Mouse (Mus musculus): ENCODE measurements around the gene Ctf2.

Ctf2 gene

DNA sequence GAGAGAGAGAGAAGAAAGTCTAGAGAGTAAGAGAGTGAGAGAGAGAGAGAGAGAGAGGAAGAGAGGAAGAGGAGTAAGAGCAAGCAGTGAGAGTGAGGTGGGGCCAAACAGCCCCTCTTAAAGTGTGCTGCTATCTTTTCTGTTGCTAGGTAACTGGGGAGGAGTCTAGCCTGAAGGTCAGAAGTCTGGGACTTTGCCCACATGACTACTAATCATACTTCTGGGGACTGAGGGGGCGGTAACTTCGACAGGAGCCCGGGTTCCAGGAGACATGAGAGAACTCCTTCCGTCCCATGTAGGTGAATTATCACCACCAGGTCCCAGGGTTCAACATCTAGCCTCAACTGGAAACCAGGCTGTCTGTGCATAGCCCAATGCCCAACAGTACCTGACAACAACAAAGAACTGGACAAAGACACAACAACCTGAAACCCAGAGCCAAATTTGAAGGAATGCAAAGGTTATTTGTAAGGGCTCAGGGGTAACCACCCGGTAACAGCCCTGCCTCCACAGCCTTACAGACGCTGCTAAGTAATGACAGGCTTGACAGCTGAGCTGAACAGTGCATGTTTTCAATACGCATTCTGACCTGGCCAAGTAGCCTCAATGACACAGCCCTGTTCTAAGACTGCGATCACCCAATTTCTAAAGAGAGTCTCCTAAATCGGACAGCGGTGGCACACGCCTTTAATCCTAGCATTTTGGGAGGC lies 45.1 kb downstream of the Ctf2 start:
- DNase-seq (ENCODE audit: extremely low read depth, low read depth): no peak

DNA sequence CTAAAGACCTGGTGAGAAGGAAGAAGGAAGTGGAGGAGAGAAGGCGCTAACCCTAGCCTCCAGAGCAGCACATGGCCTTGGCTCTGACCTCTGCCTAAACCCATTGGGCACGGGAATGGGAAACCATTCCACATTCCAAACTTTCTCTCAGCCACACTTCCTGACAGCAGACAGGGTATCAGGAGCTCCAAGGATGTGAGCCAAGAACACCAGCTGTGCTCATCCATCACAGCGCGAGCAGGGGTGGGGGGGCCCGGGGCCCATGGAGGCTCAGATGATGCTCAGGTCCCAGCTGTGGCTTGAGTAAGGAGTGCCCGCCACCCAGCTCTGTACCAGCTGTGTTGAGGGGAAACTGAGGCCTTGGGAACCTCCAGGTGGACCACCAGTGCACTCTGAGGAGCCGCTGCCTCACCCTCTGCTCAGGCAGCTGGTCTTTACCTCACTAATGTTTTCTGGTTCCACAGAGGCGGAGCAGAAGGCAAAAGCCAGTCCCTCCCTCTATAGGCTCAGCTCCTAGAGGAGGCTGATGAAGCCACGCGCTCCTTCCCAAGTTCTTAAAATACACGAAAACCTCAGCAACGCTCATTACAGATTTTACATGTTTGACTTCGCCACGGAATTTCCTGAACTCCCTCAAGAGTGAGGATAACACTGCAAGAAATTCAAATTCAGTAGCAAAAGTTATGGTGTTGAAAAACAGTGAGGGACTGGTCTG lies 46.5 kb downstream of the Ctf2 start:
- no peak for DNase-seq (ENCODE audit: extremely low read depth, low read depth)

- DNase-seq (ENCODE audit: extremely low read depth, low read depth): no peak
These were observed 49.9 kb downstream of the Ctf2 start for GRCm38 (mm10) chr7:127681888-127682553.

GRCm38 (mm10) chr7:127680541-127680940 lies 51.4 kb downstream of the Ctf2 start:
- DNase-seq (ENCODE audit: extremely low read depth, low read depth): no peak

- DNase-seq (ENCODE audit: extremely low read depth, low read depth): no peak
These were observed 53.2 kb downstream of the Ctf2 start for GRCm38 (mm10) chr7:127678811-127679210.

DNA sequence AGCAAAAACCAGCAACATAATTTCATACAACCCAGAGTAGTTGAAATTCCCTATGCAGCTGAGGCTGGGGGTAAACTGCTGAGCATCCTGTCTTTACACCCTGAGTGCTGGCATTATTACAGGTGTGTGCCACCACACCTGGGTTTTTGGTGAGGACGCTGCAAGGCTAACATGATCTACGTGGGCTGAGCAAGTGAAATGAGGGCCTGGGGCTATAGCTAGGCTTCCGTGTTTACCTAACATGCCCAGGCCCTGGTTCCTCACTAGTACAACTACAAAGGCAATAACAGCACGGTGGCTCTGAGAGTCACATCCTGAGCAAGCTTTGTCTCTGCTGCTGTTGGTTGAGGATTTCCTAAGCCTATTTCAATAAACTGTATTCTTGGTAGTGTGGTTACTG lies 54.4 kb downstream of the Ctf2 start:
- DNase-seq (ENCODE audit: extremely low read depth, low read depth): no peak

- peak; percentile 35 for DNase-seq (ENCODE audit: extremely low read depth, low read depth)
These were observed 54.9 kb downstream of the Ctf2 start for GRCm38 (mm10) chr7:127677077-127677476.

GRCm38 (mm10) chr7:127675391-127675811 lies 56.6 kb downstream of the Ctf2 start:
- no peak for DNase-seq (ENCODE audit: extremely low read depth, low read depth)

DNA sequence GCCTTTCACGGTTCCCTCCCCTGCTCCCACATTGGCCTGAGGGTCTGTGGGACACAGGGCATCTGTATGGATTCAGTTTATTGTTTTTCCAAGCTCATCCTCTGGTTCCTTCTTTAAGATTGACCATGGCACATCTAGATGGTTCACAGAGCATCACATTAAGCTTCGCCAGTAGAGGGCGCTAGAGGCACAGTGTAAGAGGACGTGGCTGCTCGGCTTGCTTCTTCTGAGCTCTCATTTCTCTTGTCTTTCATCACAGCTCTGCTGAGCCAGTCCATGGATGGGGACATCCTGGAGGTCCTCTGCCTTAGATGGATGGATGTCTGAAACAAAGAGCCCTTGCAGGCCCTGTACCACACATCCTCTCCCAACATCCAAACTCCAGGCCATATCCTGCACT lies 57.0 kb downstream of the Ctf2 start:
- peak; percentile 50 for DNase-seq (ENCODE audit: extremely low read depth, low read depth)

DNA sequence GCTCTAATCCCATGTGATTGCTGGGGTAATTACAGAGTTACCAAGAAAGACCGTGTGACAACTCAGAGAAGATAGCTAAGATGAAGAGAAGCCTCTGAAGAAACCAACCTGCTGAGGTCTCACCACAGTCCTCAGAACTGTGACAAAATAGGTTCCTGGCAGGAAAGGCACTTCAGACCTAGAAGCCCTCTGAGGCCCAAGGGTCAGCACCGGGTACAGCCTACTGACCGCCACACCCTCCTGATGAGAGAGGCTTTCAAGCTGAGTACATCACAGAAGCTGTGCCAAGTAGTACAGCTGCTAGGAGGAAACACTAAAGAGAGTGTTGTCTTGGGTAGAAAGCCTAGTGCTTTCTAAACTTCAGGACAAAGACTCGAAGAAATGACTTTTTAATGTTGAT lies 59.2 kb downstream of the Ctf2 start:
- no peak for DNase-seq (ENCODE audit: extremely low read depth, low read depth)

- DNase-seq (ENCODE audit: extremely low read depth, low read depth): no peak
These were observed 59.8 kb downstream of the Ctf2 start for GRCm38 (mm10) chr7:127671880-127672774.
